Mouse (Mus musculus): ENCODE measurements around the gene Prr12. TPM values are rescaled to one million over a fixed set of nuclear protein-coding genes. Genes with fewer than 3 reads are reported as not detected.

Gene Prr12
- polyA plus RNA-seq, 1 experiment from 2014 or later: 2.0 TPM

DNA sequence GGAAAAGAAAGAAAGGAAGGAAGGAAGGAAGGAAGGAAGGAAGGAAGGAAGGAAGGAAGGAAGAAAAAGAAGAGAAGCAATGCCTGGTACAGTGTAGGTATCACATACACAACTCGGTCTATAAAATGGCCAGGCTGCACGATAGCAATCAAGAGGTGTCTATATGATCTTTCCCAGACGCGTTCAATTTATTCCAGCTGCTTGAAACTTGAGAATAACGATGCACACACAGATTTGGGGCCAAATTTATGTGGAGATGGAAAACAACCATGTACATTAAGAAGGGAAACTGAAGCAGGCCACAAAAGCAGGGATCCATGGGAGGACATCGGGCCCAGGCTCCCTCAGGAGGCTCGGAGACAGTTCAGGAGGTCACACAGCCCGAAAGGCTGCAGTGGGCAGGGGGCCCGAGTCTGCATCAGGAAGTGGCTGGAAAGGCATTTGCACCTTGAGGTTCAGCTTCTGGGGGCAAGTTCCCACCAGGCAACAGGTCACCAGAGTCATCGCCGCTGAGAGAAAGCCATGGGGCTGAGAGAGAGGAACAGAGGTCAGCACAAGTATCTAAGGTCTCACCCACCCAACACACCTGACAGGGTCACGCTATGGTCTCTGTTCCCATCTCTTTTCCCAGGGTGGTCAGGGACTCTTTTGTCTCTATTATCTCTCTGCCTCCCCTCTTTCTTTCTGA is 40.3 kb upstream of the Prr12 start:
- H3K4me1 ChIP-seq (ENCODE audit: control insufficient read depth, low read depth, low read length): peaks cover 29% of the 10 kb centered on the region
- H3K4me2 ChIP-seq (ENCODE audit: low read depth, low read length): no peak overlapping the region
- H3K4me3 ChIP-seq (ENCODE audit: low read depth, low read length): no peak overlapping the region
- ATAC-seq (ENCODE audit: low read depth): no peak
- 48% methylated on average over 12 of the region's 12 CpGs for WGBS (ENCODE audit: insufficient replicate concordance)
- no peaks in the 10 kb centered on the region for H3K9me3 ChIP-seq (replicated peaks; ENCODE audit: control insufficient read depth, low read length)
- H3K27ac ChIP-seq (ENCODE audit: low read length): no peak overlapping the region
- H3K36me3 ChIP-seq (ENCODE audit: control insufficient read depth, insufficient read depth): no peaks in the 10 kb centered on the region
- H3K27me3 ChIP-seq (ENCODE audit: control insufficient read depth, insufficient read depth, low read depth, low read length): no peaks in the 10 kb centered on the region
- no peak overlapping the region for H3K9ac ChIP-seq (ENCODE audit: low read depth, low read length)

DNA sequence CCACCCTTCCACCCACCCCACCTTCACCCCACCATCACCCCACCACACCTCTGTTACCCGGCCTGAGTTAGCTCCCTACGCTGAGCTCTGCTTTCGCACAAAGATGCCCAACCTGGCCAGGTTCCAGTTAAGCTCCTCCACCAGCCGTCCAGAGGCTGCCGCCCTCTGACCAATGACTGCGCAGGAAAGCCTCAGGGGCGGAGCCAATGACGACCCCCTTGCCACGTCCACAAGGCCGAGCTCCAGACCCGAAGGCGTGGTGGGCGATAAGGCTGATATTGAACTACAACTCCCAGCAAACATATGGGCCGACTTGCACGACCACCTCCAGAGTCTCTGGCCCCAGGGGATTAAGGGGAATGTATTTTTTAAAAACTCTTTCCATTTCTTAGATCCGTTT is 39.4 kb upstream of the Prr12 start, which contains the start of gene Rcn3:
Gene Rcn3 (minus strand): TSS at position 174 of the 400 bp plus-strand sequence.
- peak within 1 kb of the TSS; percentile 66 for H3K4me2 ChIP-seq (ENCODE audit: low read depth, low read length)
- WGBS (ENCODE audit: insufficient replicate concordance): 2% methylated on average over 16 of the region's 16 CpGs
- peak within 1 kb of the TSS; percentile 31; the same call in 1 of the 2 replicates for H3K9ac ChIP-seq (ENCODE audit: low read depth, low read length)
- H3K27me3 ChIP-seq (ENCODE audit: control insufficient read depth, insufficient read depth, low read depth, low read length): no peaks in the 10 kb centered on the region
- peaks cover 29% of the 10 kb centered on the region for H3K4me1 ChIP-seq (ENCODE audit: control insufficient read depth, low read depth, low read length)
- peak within 1 kb of the TSS; percentile 49 for H3K4me3 ChIP-seq (ENCODE audit: low read depth, low read length)
- no peaks in the 10 kb centered on the region for H3K36me3 ChIP-seq (ENCODE audit: control insufficient read depth, insufficient read depth)
- no peak within 1 kb of the TSS for H3K27ac ChIP-seq (ENCODE audit: low read length)
- ATAC-seq (ENCODE audit: low read depth): peak; percentile 83
- H3K9me3 ChIP-seq (replicated peaks; ENCODE audit: control insufficient read depth, low read length): no peaks in the 10 kb centered on the region

DNA sequence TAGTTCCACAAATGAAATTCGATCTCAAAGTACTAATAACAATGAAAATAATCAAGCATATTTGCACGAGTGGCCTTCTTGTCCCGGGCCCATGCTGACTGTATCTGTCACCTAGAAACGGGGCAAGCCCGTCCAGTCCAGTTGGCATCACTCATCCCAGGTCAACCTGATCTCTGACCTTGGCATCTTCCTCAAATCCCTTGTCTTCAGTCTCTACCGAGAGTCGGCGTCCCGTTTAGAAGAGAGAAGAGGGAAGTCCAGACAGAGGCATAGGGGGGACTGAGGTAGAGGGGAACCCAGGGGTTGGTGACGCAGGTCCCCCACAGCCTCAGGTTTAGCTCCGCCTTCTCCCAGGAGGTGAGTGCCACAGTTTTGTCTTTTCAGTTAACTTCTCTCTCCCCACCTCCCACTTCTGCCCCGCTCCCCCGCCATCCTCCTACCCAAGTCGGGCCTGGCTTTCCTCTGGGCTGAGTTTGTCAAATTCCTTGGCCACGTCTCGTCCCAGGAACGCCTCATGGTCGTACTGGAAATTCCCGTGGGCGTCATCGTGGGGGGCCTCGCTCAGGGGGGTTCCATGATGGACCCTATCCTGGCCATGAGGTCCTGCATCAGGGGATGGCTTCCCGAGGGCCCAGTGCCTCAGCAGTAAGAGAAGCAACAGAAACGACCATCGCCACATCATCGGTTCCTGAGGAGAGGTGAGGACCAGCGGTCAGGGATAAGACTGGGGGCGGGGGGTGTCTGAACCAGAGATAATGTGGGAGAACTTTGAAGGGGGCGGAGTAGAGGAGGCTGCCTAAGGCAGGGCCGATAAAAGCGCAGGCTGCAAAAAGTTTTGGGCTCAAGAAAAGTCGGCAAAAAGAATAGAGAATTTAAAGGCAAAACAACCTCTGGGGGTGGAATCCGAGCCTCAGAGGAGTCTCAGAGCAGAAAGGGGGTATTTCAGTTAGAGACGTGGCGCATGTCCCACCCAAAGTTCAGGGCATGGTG is 38.6 kb upstream of the Prr12 start:
- Histone ChIP-seq H3K4me2 (ENCODE audit: low read depth, low read length) (peak overlapping the region; percentile 66), H3K36me3 (ENCODE audit: control insufficient read depth, insufficient read depth) (no peaks in the 10 kb centered on the region), H3K27ac (ENCODE audit: low read length) (no peak overlapping the region), H3K9me3 (replicated peaks; ENCODE audit: control insufficient read depth, low read length) (no peaks in the 10 kb centered on the region), H3K9ac (ENCODE audit: low read depth, low read length) (peak overlapping the region; percentile 31; the same call in 1 of the 2 replicates), H3K27me3 (ENCODE audit: control insufficient read depth, insufficient read depth, low read depth, low read length) (no peaks in the 10 kb centered on the region), H3K4me1 (ENCODE audit: control insufficient read depth, low read depth, low read length) (peaks cover 29% of the 10 kb centered on the region), H3K4me3 (ENCODE audit: low read depth, low read length) (peak overlapping the region; percentile 49)
- peak; percentile 59 for ATAC-seq (ENCODE audit: low read depth)
- WGBS (ENCODE audit: insufficient replicate concordance): 19% methylated on average over 35 of the region's 35 CpGs

DNA sequence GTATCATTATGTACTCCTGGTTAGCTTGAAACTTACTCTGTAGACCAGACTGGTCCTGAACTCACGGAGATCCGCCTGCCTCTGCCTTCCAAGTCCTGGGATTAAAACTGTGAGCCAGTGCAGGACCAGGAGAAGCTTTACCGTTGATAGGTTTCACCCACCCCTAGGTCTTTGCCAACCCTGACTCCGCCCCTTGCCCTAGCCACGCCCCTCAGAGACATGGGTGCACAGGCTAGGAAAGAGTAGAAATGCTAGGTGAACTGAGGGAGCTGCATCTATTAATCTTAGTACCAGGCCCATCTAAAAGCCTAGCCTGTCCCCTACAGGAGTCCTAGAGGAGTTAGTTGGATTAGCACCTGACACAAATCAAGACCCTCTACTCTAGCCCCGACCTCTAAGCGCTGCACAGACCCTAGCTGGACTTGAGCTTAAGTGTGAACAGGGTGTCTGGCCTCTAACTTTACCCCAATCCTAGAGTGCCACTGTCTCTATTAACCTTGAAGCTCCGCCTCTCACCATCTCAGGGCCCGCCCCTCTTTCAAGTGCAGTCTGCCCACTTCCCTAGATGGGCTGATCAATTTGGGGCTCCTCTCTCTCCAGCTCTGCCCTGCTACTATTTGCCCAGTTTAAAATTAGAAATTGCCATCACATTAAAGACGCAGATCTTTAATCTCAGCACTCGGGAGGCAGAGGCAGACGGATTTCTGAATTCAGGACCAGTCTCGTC is 37.7 kb upstream of the Prr12 start:
- H3K27ac ChIP-seq (ENCODE audit: low read length): no peak overlapping the region

GRCm38 (mm10) chr7:45088597-45088996 is 35.9 kb upstream of the Prr12 start:
- Histone ChIP-seq H3K4me2 (ENCODE audit: low read depth, low read length) (no peak overlapping the region), H3K9me3 (replicated peaks; ENCODE audit: control insufficient read depth, low read length) (no peaks in the 10 kb centered on the region), H3K36me3 (ENCODE audit: control insufficient read depth, insufficient read depth) (no peaks in the 10 kb centered on the region), H3K9ac (ENCODE audit: low read depth, low read length) (no peak overlapping the region), H3K4me3 (ENCODE audit: low read depth, low read length) (no peak overlapping the region), H3K27ac (ENCODE audit: low read length) (no peak overlapping the region), H3K4me1 (ENCODE audit: control insufficient read depth, low read depth, low read length) (peaks cover 28% of the 10 kb centered on the region), H3K27me3 (ENCODE audit: control insufficient read depth, insufficient read depth, low read depth, low read length) (no peaks in the 10 kb centered on the region)
- no peak for ATAC-seq (ENCODE audit: low read depth)
- WGBS (ENCODE audit: insufficient replicate concordance): 85% methylated on average over 17 of the region's 17 CpGs

More for the DNA sequence above, 37.7 kb upstream of the Prr12 start:
- Histone ChIP-seq H3K4me2 (ENCODE audit: low read depth, low read length) (no peak overlapping the region), H3K36me3 (ENCODE audit: control insufficient read depth, insufficient read depth) (no peaks in the 10 kb centered on the region), H3K4me3 (ENCODE audit: low read depth, low read length) (no peak overlapping the region), H3K4me1 (ENCODE audit: control insufficient read depth, low read depth, low read length) (peaks cover 29% of the 10 kb centered on the region), H3K9ac (ENCODE audit: low read depth, low read length) (no peak overlapping the region), H3K9me3 (replicated peaks; ENCODE audit: control insufficient read depth, low read length) (no peaks in the 10 kb centered on the region), H3K27me3 (ENCODE audit: control insufficient read depth, insufficient read depth, low read depth, low read length) (no peaks in the 10 kb centered on the region)
- 52% methylated on average over 13 of the region's 13 CpGs for WGBS (ENCODE audit: insufficient replicate concordance)
- ATAC-seq (ENCODE audit: low read depth): no peak

DNA sequence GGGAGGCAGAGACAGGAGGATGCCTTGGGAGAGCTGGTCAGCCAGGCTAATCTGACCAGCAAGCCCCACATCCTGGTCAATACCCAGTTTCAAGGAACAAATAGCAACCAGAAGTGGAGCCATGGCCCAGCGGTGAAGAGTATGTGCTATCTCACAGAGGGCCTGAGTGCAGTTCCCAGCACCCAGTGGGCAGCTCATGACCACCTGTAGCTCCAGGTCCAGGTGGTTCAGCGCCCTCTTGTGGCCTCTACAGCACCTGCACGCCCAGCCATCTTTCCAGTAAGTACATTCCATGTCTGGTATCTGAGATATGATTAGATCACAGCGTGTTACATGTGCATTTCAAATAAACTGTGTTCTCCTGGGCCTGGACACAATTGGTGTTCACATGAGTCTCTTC is 33.4 kb upstream of the Prr12 start:
- Histone ChIP-seq H3K9me3 (replicated peaks; ENCODE audit: control insufficient read depth, low read length) (no peaks in the 10 kb centered on the region), H3K4me3 (ENCODE audit: low read depth, low read length) (no peak overlapping the region), H3K9ac (ENCODE audit: low read depth, low read length) (no peak overlapping the region), H3K27me3 (ENCODE audit: control insufficient read depth, insufficient read depth, low read depth, low read length) (no peaks in the 10 kb centered on the region), H3K27ac (ENCODE audit: low read length) (no peak overlapping the region), H3K36me3 (ENCODE audit: control insufficient read depth, insufficient read depth) (no peaks in the 10 kb centered on the region), H3K4me2 (ENCODE audit: low read depth, low read length) (no peak overlapping the region), H3K4me1 (ENCODE audit: control insufficient read depth, low read depth, low read length) (peaks cover 20% of the 10 kb centered on the region)
- 55% methylated on average over 4 of the region's 4 CpGs for WGBS (ENCODE audit: insufficient replicate concordance)
- no peak for ATAC-seq (ENCODE audit: low read depth)

DNA sequence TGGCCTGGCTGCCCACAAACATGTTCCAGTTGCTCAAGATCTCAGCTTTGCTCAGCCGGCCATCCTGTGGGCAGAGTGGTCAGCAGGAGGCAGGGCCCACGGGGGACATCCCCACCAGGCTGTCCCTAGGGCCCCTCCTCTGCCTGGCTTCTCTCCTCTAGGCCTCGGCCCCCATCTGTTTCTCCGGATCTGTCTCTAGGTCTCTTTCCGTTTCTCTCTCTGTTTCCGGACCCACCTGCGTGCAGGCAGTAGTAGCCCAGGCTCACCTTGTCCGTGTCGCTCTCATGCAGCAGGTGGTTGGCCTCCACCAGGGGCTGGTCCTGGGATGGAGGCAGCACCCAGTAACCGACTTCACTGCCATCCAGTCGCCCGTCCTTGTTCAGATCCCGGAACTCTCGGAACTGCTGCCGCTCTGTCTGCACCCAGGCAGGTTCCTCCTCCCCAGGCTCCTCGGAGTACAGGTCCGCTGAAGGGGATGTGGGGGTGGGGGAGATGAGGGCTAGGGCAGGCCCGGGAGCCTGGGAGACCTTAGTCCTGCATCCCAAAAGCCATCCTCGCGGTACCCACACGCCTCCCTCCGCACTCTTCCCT is 30.7 kb upstream of the Prr12 start:
- Histone ChIP-seq H3K36me3 (ENCODE audit: control insufficient read depth, insufficient read depth) (no peaks in the 10 kb centered on the region), H3K27me3 (ENCODE audit: control insufficient read depth, insufficient read depth, low read depth, low read length) (no peaks in the 10 kb centered on the region), H3K9ac (ENCODE audit: low read depth, low read length) (no peak overlapping the region), H3K27ac (ENCODE audit: low read length) (no peak overlapping the region), H3K4me3 (ENCODE audit: low read depth, low read length) (peak overlapping the region; percentile 22), H3K9me3 (replicated peaks; ENCODE audit: control insufficient read depth, low read length) (no peaks in the 10 kb centered on the region), H3K4me1 (ENCODE audit: control insufficient read depth, low read depth, low read length) (peaks cover 14% of the 10 kb centered on the region), H3K4me2 (ENCODE audit: low read depth, low read length) (peak overlapping the region; percentile 44; the same call in 1 of the 2 replicates)
- peak; percentile 7; the same call in 1 of the 2 replicates for ATAC-seq (ENCODE audit: low read depth)
- WGBS (ENCODE audit: insufficient replicate concordance): 40% methylated on average over 22 of the region's 22 CpGs

Measured in liver, embryonic 16.5 days (tissue).